Mouse (Mus musculus): ENCODE data around the gene Dhx38. TPM values are rescaled to one million over a fixed set of nuclear protein-coding genes. Genes with fewer than 3 reads are reported as not detected.
A peak's percentile ranks its signal among the peaks of the same experiment; 100 is the strongest.

The Dhx38 gene
- polyA plus RNA-seq, 1 experiment from 2014 or later: 23.3 TPM

GRCm38 (mm10) chr8:109590901-109591300 lies 25.2 kb upstream of the Dhx38 start:
- Histone ChIP-seq H3K4me2 (no peak overlapping the region), H3K27me3 (no peaks in the 10 kb centered on the region), H3K9ac (no peak overlapping the region), H3K4me3 (no peak overlapping the region), H3K9me3 (replicated peaks) (no peaks in the 10 kb centered on the region), H3K27ac (no peak overlapping the region), H3K4me1 (no peaks in the 10 kb centered on the region), H3K36me3 (ENCODE audit: poor library complexity, severe bottlenecking) (peaks cover 33% of the 10 kb centered on the region)
- 89% methylated on average over 9 of the region's 9 CpGs for WGBS
- no peak for ATAC-seq

- WGBS: 66% methylated on average over 7 of the region's 7 CpGs
- no peak for ATAC-seq
- Histone ChIP-seq H3K9ac (no peak overlapping the region), H3K27ac (no peak overlapping the region), H3K4me3 (no peak overlapping the region), H3K4me1 (no peaks in the 10 kb centered on the region), H3K4me2 (no peak overlapping the region), H3K9me3 (replicated peaks) (peaks cover 3% of the 10 kb centered on the region; the same call in 1 of the 2 replicates), H3K36me3 (ENCODE audit: poor library complexity, severe bottlenecking) (peaks cover 5% of the 10 kb centered on the region), H3K27me3 (no peaks in the 10 kb centered on the region)
These were observed 21.4 kb upstream of the Dhx38 start for GRCm38 (mm10) chr8:109586972-109587504.

GRCm38 (mm10) chr8:109585652-109586051 lies 20.0 kb upstream of the Dhx38 start:
- Histone ChIP-seq H3K4me3 (no peak overlapping the region), H3K27me3 (no peaks in the 10 kb centered on the region), H3K4me1 (no peaks in the 10 kb centered on the region), H3K4me2 (no peak overlapping the region), H3K9ac (no peak overlapping the region), H3K27ac (no peak overlapping the region), H3K36me3 (ENCODE audit: poor library complexity, severe bottlenecking) (no peaks in the 10 kb centered on the region), H3K9me3 (replicated peaks) (peaks cover 3% of the 10 kb centered on the region; the same call in 1 of the 2 replicates)
- ATAC-seq: no peak

- H3K4me3 ChIP-seq: no peak overlapping the region
- no peaks in the 10 kb centered on the region for H3K36me3 ChIP-seq (ENCODE audit: poor library complexity, severe bottlenecking)
- H3K4me1 ChIP-seq: no peaks in the 10 kb centered on the region
- H3K27ac ChIP-seq: no peak overlapping the region
- no peak overlapping the region for H3K9ac ChIP-seq
- H3K27me3 ChIP-seq: no peaks in the 10 kb centered on the region
- no peak overlapping the region for H3K4me2 ChIP-seq
- no peak for ATAC-seq
- 92% methylated on average over 3 of the region's 3 CpGs for WGBS
- H3K9me3 ChIP-seq (replicated peaks): peaks cover 3% of the 10 kb centered on the region; the same call in 1 of the 2 replicates
These were observed 19.2 kb upstream of the Dhx38 start for GRCm38 (mm10) chr8:109584830-109585229.

GRCm38 (mm10) chr8:109584293-109584692 lies 18.6 kb upstream of the Dhx38 start:
- Histone ChIP-seq H3K27ac (no peak overlapping the region), H3K4me2 (no peak overlapping the region), H3K4me1 (no peaks in the 10 kb centered on the region), H3K4me3 (no peak overlapping the region), H3K9ac (no peak overlapping the region), H3K9me3 (replicated peaks) (peaks cover 3% of the 10 kb centered on the region; the same call in 1 of the 2 replicates), H3K27me3 (no peaks in the 10 kb centered on the region), H3K36me3 (ENCODE audit: poor library complexity, severe bottlenecking) (no peaks in the 10 kb centered on the region)
- WGBS: 86% methylated on average over 4 of the region's 4 CpGs
- no peak for ATAC-seq

DNA sequence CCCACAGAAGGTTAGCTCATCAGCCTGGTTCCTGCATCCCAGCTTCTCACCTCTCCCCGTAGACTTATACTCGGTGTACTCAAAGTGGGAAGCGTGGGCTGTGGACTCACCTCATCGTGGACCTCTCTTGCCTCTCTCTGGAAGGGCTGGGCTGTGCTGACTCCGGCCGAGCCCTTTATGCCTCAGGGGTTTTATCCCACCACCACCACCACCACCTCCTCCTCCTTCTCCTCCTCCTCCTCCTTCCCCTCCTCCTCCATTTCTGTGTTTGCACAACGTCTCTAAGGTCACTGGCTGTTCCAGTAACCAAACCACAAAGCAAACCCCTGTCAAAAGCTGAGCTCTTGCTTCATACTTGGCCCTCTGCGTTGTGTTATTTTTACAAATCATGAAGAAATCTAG lies 13.2 kb upstream of the Dhx38 start, which contains the start of gene Hp:
Gene Hp (minus strand): TSS at position 273 of the 402 bp plus-strand sequence.
- H3K4me1 ChIP-seq: no peaks in the 10 kb centered on the region
- no peak within 1 kb of the TSS for H3K9ac ChIP-seq
- no peaks in the 10 kb centered on the region for H3K36me3 ChIP-seq (ENCODE audit: poor library complexity, severe bottlenecking)
- no peak for ATAC-seq
- 82% methylated on average over 8 of the region's 8 CpGs for WGBS
- H3K4me3 ChIP-seq: no peak within 1 kb of the TSS
- H3K27ac ChIP-seq: no peak within 1 kb of the TSS
- H3K27me3 ChIP-seq: no peaks in the 10 kb centered on the region
- no peak within 1 kb of the TSS for H3K4me2 ChIP-seq
- H3K9me3 ChIP-seq (replicated peaks): no peaks in the 10 kb centered on the region

- H3K9me3 ChIP-seq (replicated peaks): no peaks in the 10 kb centered on the region
- H3K4me2 ChIP-seq: no peak overlapping the region
- H3K27ac ChIP-seq: no peak overlapping the region
- peaks cover 18% of the 10 kb centered on the region; the same call in 1 of the 2 replicates for H3K36me3 ChIP-seq (ENCODE audit: poor library complexity, severe bottlenecking)
- 76% methylated on average over 4 of the region's 4 CpGs for WGBS
- no peaks in the 10 kb centered on the region for H3K27me3 ChIP-seq
- no peak overlapping the region for H3K4me3 ChIP-seq
- no peaks in the 10 kb centered on the region for H3K4me1 ChIP-seq
- ATAC-seq: no peak
- H3K9ac ChIP-seq: no peak overlapping the region
These were observed 10.7 kb upstream of the Dhx38 start for GRCm38 (mm10) chr8:109576311-109576710.

DNA sequence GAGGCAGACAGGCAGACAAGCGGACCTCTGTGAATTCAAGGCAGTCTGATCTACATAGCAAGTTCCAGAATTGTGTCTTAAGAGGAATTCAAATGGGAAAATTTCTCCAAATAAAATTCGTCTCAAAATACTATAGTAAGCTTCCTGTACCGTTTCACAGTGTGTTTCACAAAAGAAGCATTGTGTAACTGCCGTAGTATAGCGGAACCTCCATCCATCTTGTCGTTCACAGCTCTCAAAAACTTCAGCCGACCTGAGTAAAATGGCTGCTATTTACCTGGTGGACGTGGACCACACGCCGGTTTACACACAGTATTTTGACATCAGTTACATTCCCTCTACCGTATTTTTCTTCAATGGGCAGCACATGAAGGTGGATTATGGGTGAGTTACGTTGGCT lies 5.5 kb upstream of the Dhx38 start:
- Histone ChIP-seq H3K4me1 (peaks cover 8% of the 10 kb centered on the region), H3K36me3 (ENCODE audit: poor library complexity, severe bottlenecking) (peaks cover 35% of the 10 kb centered on the region), H3K4me2 (no peak overlapping the region), H3K27me3 (no peaks in the 10 kb centered on the region), H3K27ac (no peak overlapping the region), H3K9me3 (replicated peaks) (no peaks in the 10 kb centered on the region), H3K4me3 (no peak overlapping the region), H3K9ac (no peak overlapping the region)
- 92% methylated on average over 12 of the region's 12 CpGs for WGBS
- ATAC-seq: no peak

DNA sequence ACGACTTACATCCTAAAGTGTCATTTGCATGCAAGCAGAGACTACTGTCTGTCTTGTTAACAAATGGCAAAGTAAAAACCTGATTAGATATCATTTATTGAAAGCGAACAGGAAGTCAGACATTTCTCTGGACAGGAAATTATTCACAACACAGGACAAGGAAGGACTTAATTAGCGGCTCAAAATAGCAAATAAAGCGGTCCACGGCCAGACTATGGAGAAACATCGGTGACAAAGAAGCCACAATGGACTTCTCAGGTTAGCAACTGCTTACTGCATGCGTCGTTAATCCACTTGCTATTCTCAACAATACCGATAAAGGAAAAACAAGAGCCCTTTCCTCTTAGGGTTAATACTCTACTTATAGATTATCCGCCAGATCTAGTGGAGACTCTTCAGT lies 895 bp downstream of the Dhx38 start:
- WGBS: 7% methylated on average over 10 of the region's 10 CpGs
- Histone ChIP-seq H3K9ac (peak overlapping the region; percentile 92), H3K9me3 (replicated peaks) (no peaks in the 10 kb centered on the region), H3K27me3 (no peaks in the 10 kb centered on the region), H3K4me3 (peak overlapping the region; percentile 92), H3K27ac (peak overlapping the region; percentile 93; the same call in 1 of the 2 replicates), H3K36me3 (ENCODE audit: poor library complexity, severe bottlenecking) (peaks cover 38% of the 10 kb centered on the region), H3K4me1 (peaks cover 19% of the 10 kb centered on the region), H3K4me2 (peak overlapping the region; percentile 88)
- ATAC-seq: no peak

DNA sequence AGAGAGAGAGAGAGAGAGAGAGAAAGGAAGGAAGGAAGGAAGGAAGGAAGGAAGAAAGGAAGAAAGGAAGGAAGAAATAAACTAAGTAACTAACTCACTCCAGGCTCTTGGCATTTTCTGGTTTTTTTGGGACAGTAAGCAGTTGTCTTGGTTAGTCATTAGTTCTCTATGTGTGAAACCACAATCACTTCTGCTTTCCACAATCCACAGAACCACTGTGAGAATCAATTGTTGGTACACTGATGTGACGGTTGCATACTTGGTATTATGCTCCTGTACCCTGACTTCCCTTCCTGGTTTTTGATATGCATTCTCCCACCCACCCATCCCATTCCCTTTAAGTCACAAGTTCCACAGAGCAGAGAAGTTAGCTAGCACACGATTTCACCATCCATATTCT lies 1.8 kb downstream of the Dhx38 start:
- Histone ChIP-seq H3K4me2 (peak overlapping the region; percentile 88), H3K4me3 (no peak overlapping the region), H3K9me3 (replicated peaks) (no peaks in the 10 kb centered on the region), H3K27me3 (no peaks in the 10 kb centered on the region), H3K4me1 (peaks cover 19% of the 10 kb centered on the region), H3K27ac (no peak overlapping the region), H3K36me3 (ENCODE audit: poor library complexity, severe bottlenecking) (peaks cover 39% of the 10 kb centered on the region), H3K9ac (no peak overlapping the region)
- ATAC-seq: no peak
- WGBS: 81% methylated on average over 2 of the region's 2 CpGs

DNA sequence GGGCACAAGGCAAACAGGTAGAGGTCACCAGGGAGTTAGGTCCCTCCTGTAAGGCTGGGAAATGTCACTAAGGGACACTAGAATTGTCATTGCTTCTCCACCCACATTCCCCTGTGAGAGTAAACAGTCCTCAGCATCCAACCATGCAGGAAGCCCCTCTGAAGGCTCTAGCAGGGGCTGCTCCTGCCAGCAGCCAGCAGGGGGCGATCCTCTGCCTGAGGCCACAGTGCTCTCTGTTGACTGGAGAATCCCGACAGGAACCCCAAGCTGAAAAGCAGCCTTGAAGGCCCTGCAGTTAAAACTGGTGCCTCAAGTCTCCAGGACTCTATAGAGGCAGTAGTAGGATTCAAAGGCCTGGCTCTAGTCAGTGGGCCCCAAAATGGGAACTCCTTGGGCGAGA lies 14.0 kb downstream of the Dhx38 start:
- Histone ChIP-seq H3K9ac (no peak overlapping the region), H3K27ac (no peak overlapping the region), H3K36me3 (ENCODE audit: poor library complexity, severe bottlenecking) (peaks cover 100% of the 10 kb centered on the region), H3K27me3 (no peaks in the 10 kb centered on the region), H3K9me3 (replicated peaks) (no peaks in the 10 kb centered on the region), H3K4me1 (no peaks in the 10 kb centered on the region), H3K4me3 (no peak overlapping the region), H3K4me2 (no peak overlapping the region)
- 40% methylated on average over 3 of the region's 3 CpGs for WGBS
- no peak for ATAC-seq

DNA sequence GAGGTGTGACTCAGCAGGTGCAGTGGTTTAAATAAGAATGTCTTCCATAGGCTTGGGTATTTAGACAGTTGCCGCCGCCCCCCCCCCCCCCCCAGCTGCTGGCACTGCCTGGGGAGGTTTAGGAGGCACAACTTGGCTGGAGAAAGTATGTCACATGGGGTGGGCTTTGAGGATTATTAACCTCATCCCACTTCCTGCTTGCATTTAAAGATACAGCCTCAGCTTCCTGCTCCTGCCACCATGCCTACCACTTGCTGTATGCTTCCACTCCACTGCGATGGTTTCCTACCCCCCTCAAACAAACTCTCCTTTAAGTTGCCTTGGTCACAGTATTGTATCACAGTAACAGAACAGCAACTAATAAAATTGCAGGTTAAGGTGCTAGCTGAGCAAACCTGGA lies 21.6 kb downstream of the Dhx38 start:
- Histone ChIP-seq H3K9ac (no peak overlapping the region), H3K4me3 (no peak overlapping the region), H3K4me1 (no peaks in the 10 kb centered on the region), H3K36me3 (ENCODE audit: poor library complexity, severe bottlenecking) (peaks cover 29% of the 10 kb centered on the region), H3K4me2 (no peak overlapping the region), H3K9me3 (replicated peaks) (no peaks in the 10 kb centered on the region), H3K27me3 (no peaks in the 10 kb centered on the region), H3K27ac (no peak overlapping the region)
- 54% methylated on average over 3 of the region's 3 CpGs for WGBS
- ATAC-seq: no peak
